Mouse (Mus musculus) lung, postnatal 0 days (tissue): ENCODE results near the gene Ttc30a1.

Experiments used
- CTCF ChIP-seq: IDR thresholded peaks from 2 replicates; pipeline ENCODE4 v1.5.1; 2016; ENCODE audit warnings: antibody characterized with exemption, mild to moderate bottlenecking
- EP300 ChIP-seq: IDR thresholded peaks from 2 replicates; pipeline ENCODE4 v1.6.1; 2016; ENCODE audit warnings: antibody characterized with exemption, mild to moderate bottlenecking, control low read depth

DNA sequence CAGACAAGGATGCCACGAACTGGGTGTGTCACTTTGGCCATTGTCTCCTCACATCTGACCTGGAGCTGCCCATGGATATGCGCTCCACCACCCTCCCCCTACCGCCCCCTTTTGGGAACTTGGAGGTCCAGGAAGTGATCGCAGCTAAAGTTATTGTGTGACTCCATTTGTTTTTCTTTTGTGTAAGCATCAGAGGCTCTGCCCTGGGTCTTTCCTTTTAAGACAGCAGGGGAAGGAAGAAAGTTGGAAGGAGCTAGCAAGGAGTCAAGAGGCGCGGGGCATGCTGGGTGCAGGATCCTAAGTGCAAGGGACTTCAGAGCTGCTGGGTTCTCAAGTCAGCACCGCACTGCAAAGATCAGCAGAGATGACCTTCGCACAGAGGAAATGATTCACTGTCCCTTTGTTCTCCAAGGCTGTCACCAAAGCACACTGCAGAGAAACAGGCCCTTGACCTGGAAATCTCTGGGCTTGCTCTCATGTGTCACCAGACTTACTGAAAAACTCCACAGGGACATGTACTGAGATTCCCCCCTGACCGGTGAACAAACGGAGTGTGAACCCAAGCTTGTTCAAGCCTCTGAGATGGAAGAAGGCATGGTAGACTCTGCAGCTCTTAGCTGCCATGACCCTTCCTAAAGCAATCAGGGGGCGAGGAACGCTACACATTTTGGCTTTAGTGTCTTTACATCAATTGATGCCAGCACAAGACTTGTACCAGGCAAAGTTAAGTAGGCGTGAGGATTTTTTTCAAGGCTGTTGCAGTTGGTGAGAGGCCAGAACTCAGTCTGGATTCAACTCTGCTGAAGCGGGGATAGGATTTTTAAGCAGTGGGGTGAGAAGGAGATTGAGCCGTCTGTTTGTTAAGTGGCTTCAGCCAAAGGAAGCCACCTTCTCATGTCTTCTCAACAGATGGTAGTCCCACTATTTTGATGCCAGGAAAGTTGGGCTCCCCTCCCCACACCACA is 21.1 kb downstream of the Ttc30a1 start:
- TF ChIP-seq EP300 (peak; percentile 65), CTCF (peak; percentile 44; the same call in 1 of the 2 replicates)
